Mouse (Mus musculus) brain, embryonic 14.5 days (tissue): Measurements from ENCODE around the gene Taok2.

ENCODE experiments used
- CTCF ChIP-seq: fragments of 200-500 bp; IDR thresholded peaks from 2 replicates; pipeline ENCODE4 v1.5.1; 2012; ENCODE audit warnings: inconsistent platforms, mild to moderate bottlenecking, moderate library complexity, borderline replicate concordance; ENCODE audit not compliant: insufficient read depth, insufficient read length; ENCODE audit errors: extremely low read depth
- POLR2A ChIP-seq: fragments of 200-500 bp; IDR thresholded peaks from 2 replicates; pipeline ENCODE4 v1.6.1; 2012; ENCODE audit warnings: mild to moderate bottlenecking, inconsistent platforms, borderline replicate concordance; ENCODE audit not compliant: poor library complexity, insufficient read depth, insufficient read length, severe bottlenecking; ENCODE audit errors: extremely low read depth

DNA sequence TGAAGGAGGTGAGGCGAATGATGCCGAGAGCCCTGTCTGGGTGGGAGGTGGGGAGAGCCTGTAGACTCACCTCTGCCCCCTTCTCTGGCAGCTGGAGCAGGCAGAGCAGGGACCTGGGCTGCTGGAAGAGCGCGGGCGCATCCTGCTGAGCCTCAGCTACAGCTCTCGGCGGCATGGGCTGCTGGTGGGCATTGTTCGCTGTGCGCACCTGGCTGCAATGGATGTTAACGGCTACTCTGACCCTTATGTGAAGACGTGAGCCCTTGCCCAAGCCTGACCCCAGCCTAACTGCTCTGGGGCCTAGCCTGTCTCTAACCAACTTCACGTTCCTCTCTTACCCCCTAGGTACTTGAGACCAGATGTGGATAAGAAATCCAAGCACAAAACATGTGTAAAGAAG, 33.3 kb downstream of the Taok2 start:
- no peak for TF ChIP-seq POLR2A
- no peak for TF ChIP-seq CTCF
